Mouse (Mus musculus) olfactory bulb, adult 2 months (tissue): ENCODE data around the gene 1700049E17Rik1. TPM values are rescaled to one million over a fixed set of nuclear protein-coding genes. Genes with fewer than 3 reads are reported as not detected.
"Not testable (repeated sequence)": the region's sequence is repeated elsewhere in the genome, so short reads cannot be mapped to it uniquely, and the experiment has no call there.

Experiments
- H3K27ac ChIP-seq: fragments of 200-500 bp; 2 replicates; pipeline ENCODE4 v1.5.1; 2012; ENCODE audit warnings: low read depth, low read length; ENCODE audit not compliant: insufficient read depth
- H3K4me1 ChIP-seq: fragments of 200-500 bp; 2 replicates; pipeline ENCODE4 v1.6.1; 2012; ENCODE audit warnings: low read length; ENCODE audit not compliant: control insufficient read depth, insufficient read depth
- H3K4me3 ChIP-seq: fragments of 200-500 bp; 2 replicates; pipeline ENCODE4 v1.5.1; 2012; ENCODE audit warnings: mild to moderate bottlenecking, low read depth, low read length, moderate library complexity; ENCODE audit not compliant: insufficient read depth
- WGBS: fragments of 180-500 bp; shearing (Covaris S2); methylation state at CpG from one replicate; pipeline ENCODE4 v1.1.7; 2018; 5-methylcytosine and 5-hydroxymethylcytosine counted together
- polyA plus RNA-seq: library from polyadenylated mRNA; stranded (reverse); fragments of >200 nt; gene quantifications from 2 replicates; pipeline ENCODE4 v1.2.4, GENCODE M21; 2012; ENCODE audit warnings: low replicate concordance; ENCODE audit not compliant: missing spikeins, insufficient read depth, insufficient read length

Gene 1700049E17Rik1
- not detected in 2 replicates for polyA plus RNA-seq

GRCm38 (mm10) chr14:41924649-41925048 is at the start of gene 1700049E17Rik1:
TSS of gene 1700049E17Rik1 (plus strand) at chr14:41924949.
- not testable (repeated sequence) for H3K27ac ChIP-seq, H3K4me3 ChIP-seq, H3K4me1 ChIP-seq
- no CpG with 5 or more reads among the region's 1 CpGs for WGBS

- WGBS, result no CpG with 5 or more reads among the region's 2 CpGs
- not testable (repeated sequence) for H3K4me3 ChIP-seq, H3K4me1 ChIP-seq, H3K27ac ChIP-seq
These were observed 17.6 kb upstream of the 1700049E17Rik1 start, which contains the start of gene Gm7980 for GRCm38 (mm10) chr14:41907190-41907589. TSS of gene Gm7980 (minus strand) at chr14:41907290.

- 84% methylated on average over 2 of the region's 2 CpGs for WGBS
- H3K27ac ChIP-seq, H3K4me3 ChIP-seq, H3K4me1 ChIP-seq: not testable (repeated sequence)
These were observed 18.9 kb downstream of the 1700049E17Rik1 start, which contains the start of gene 1700024B05Rik for GRCm38 (mm10) chr14:41943695-41944094. TSS of gene 1700024B05Rik (plus strand) at chr14:41943995.

- WGBS, result 62% methylated on average over 4 of the region's 4 CpGs
- not testable (repeated sequence) for H3K4me1 ChIP-seq, H3K4me3 ChIP-seq, H3K27ac ChIP-seq
These were observed 39.3 kb downstream of the 1700049E17Rik1 start for GRCm38 (mm10) chr14:41964095-41964494.

GRCm38 (mm10) chr14:41967827-41968226 is 43.1 kb downstream of the 1700049E17Rik1 start, which contains the start of gene Gm6401:
TSS of gene Gm6401 (minus strand) at chr14:41967927.
- H3K4me1 ChIP-seq, H3K27ac ChIP-seq, H3K4me3 ChIP-seq: not testable (repeated sequence)
- WGBS, result 79% methylated on average over 1 of the region's 1 CpGs

GRCm38 (mm10) chr14:41968596-41968995 is 43.8 kb downstream of the 1700049E17Rik1 start:
- not testable (repeated sequence) for H3K4me1 ChIP-seq, H3K4me3 ChIP-seq, H3K27ac ChIP-seq
- WGBS, result 56% methylated on average over 3 of the region's 3 CpGs

Other genes with a start within 250 kb of the 1700049E17Rik1 start
- not detected in 2 replicates for gene Gm8068, start 223.1 kb upstream of the 1700049E17Rik1 start, polyA plus RNA-seq
- gene Gm7929, start 174.3 kb upstream of the 1700049E17Rik1 start, polyA plus RNA-seq, result not detected in 2 replicates
- gene Gm47189, start 152.5 kb upstream of the 1700049E17Rik1 start, polyA plus RNA-seq, result not detected in 2 replicates
- not detected in 2 replicates for gene Gm7980, start 17.7 kb upstream of the 1700049E17Rik1 start, polyA plus RNA-seq
- gene 1700024B05Rik, start 19.0 kb downstream of the 1700049E17Rik1 start, polyA plus RNA-seq, result not detected in 2 replicates
- gene Gm6401, start 43.0 kb downstream of the 1700049E17Rik1 start, polyA plus RNA-seq, result not detected in 2 replicates
- not detected in 2 replicates for gene Gm3543, start 58.4 kb downstream of the 1700049E17Rik1 start, polyA plus RNA-seq
- gene Gm7951, start 192.4 kb downstream of the 1700049E17Rik1 start, polyA plus RNA-seq, result not detected in 2 replicates
- not detected in 2 replicates for gene Gm17027, start 237.7 kb downstream of the 1700049E17Rik1 start, polyA plus RNA-seq